Mouse (Mus musculus) midbrain, postnatal 0 days (tissue): ENCODE measurements around the gene Disp2. TPM values are rescaled to one million over a fixed set of nuclear protein-coding genes. Genes with fewer than 3 reads are reported as not detected.

Source experiments
- ATAC-seq: fragments of 200-750 bp; cut with Nextera tagmentation; 2 replicates; pipeline ENCODE4 v1.8.0; 2017; ENCODE audit warnings: moderate number of reproducible peaks, mild to moderate bottlenecking, moderate TSS enrichment, moderate library complexity; ENCODE audit not compliant: low FRiP score
- DNase-seq: peaks from one replicate; pipeline ENCODE4 v3.0.0-alpha.2; 2015; ENCODE audit warnings: low spot score
- H3K27ac ChIP-seq: fragments of 300-500 bp; sonication (generic); 2 replicates; pipeline ENCODE4 v1.5.1; 2014; ENCODE audit warnings: low read depth, mild to moderate bottlenecking, low read length, mixed read lengths
- H3K27me3 ChIP-seq: fragments of 300-500 bp; sonication (generic); 2 replicates; pipeline ENCODE4 v1.6.1; 2014; ENCODE audit warnings: low read length, control low read depth, mixed read lengths; ENCODE audit not compliant: insufficient read depth
- H3K36me3 ChIP-seq: fragments of 300-500 bp; sonication (generic); 2 replicates; pipeline ENCODE4 v1.6.1; 2014; ENCODE audit warnings: low read length, control low read depth, mixed read lengths; ENCODE audit not compliant: insufficient read depth
- H3K4me1 ChIP-seq: fragments of 300-500 bp; sonication (generic); 2 replicates; pipeline ENCODE4 v1.6.1; 2014; ENCODE audit warnings: mild to moderate bottlenecking, control low read depth, antibody characterized with exemption, low read length, mixed read lengths; ENCODE audit not compliant: insufficient read depth
- H3K4me2 ChIP-seq: fragments of 300-500 bp; sonication (generic); 2 replicates; pipeline ENCODE4 v1.6.1; 2014; ENCODE audit warnings: low read depth, mild to moderate bottlenecking, low read length, mixed read lengths; ENCODE audit not compliant: poor library complexity, severe bottlenecking
- H3K4me3 ChIP-seq: fragments of 300-500 bp; sonication (generic); 2 replicates; pipeline ENCODE4 v1.5.1; 2014; ENCODE audit warnings: low read depth, mild to moderate bottlenecking, low read length, moderate library complexity
- H3K9ac ChIP-seq: fragments of 300-500 bp; sonication (generic); replicated peaks from 2 replicates; pipeline ENCODE4 v1.6.1; 2014; ENCODE audit warnings: mild to moderate bottlenecking, low read length, moderate library complexity, mixed read lengths; ENCODE audit not compliant: poor library complexity, severe bottlenecking
- H3K9me3 ChIP-seq: fragments of 300-500 bp; sonication (generic); 2 replicates; pipeline ENCODE4 v1.6.1; 2016; ENCODE audit warnings: low read length, control low read depth
- CTCF ChIP-seq: IDR thresholded peaks from 2 replicates; pipeline ENCODE4 v1.5.1; 2016; ENCODE audit warnings: antibody characterized with exemption, mild to moderate bottlenecking
- WGBS: fragments of 180-500 bp; shearing (Covaris S2); extraction: QIAGEN DNeasy Blood & Tissue Kit; methylation state at CpG from one replicate; pipeline ENCODE4 v1.1.7; 2014; 5-methylcytosine and 5-hydroxymethylcytosine counted together
- polyA plus RNA-seq: library from polyadenylated mRNA; unstranded; fragments of >200 nt; fragmentation: Nextera tagmentation; extraction: Ambion mirVana; gene quantifications from 2 replicates; pipeline ENCODE4 v1.2.1, GENCODE M21; 2015
- total RNA-seq: library from RNA; depleted of rRNA; stranded (reverse); fragments of >200 nt; gene quantifications from 2 replicates; pipeline ENCODE4 v1.2.3, GENCODE M21; 2014

Gene Disp2
- total and polyA plus RNA-seq, 2 experiments from 2014 or later = 72.6 to 201 TPM

DNA sequence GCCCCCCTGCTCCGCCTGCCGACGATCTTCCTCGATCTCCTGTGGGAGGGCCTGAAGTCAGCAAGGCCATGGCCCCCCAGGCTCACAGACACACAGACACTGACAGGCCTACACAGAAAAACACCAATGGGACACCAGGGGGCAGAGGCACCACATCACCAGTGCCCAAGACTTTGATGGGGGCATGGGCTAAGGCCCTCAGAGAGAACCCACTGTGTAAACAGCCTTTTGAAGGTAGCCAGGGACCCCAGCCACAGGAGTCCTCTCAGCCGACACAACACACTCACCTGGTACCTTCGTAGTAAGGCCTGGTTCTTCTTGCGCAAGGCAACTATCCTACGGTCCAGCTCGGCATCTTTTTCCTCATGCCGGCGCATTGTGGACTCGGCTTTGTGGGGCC lies 18.2 kb upstream of the Disp2 start:
- Histone ChIP-seq H3K36me3 (no peaks in the 10 kb centered on the region), H3K4me1 (peaks cover 8% of the 10 kb centered on the region), H3K4me3 (no peak overlapping the region), H3K4me2 (peak overlapping the region; percentile 33; the same call in 1 of the 2 replicates), H3K27me3 (no peaks in the 10 kb centered on the region), H3K9me3 (no peaks in the 10 kb centered on the region), H3K9ac (peak overlapping the region; percentile 39; the same call in 1 of the 2 replicates), H3K27ac (no peak overlapping the region; the same call in 1 of the 2 replicates)
- TF ChIP-seq CTCF = peak; percentile 57
- ATAC-seq = no peak
- WGBS = 83% methylated on average over 12 of the region's 12 CpGs
- DNase-seq = no peak

DNA sequence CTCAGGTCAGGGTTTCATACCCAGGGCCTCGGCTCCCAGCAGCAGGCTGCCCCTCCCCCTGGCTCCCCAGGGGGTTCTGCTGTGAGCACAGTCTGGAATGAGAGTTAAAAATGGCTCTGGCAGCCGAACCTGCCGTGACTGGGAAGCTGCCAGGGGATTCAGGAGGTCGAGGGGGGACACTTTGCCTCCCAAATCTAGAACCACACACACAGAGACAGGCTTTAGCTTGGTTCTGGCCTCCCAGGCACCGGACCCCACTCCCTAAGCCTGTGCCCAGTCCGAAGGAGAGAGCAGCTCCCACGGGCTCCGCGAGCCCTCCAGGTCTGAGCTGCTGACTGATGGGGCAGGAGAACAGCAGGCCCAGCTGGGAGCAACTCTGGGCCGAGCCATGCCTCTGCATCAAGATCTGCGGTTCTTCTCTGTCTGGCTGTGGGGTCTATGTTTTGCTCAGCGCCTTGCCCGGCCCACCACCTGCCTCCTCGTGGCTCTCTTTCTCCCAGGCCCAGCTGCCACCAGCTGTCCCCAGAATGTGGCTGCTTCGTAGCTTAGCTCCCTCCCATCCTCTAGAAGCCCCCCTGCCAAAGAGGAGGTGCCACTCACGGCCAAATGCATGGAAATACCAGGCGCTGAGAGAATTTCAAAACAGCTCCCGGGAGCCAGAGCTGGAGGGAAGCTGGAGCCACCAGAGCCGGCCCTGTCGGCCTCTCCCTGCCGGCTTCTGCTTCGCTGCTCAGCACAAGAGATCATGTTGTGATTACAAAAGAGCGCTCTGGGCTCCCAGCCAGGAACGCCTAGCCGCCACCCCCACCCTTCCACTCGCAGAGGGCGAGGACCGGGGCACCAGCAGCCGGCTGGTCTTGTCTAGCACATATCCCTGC lies 17.4 kb upstream of the Disp2 start, which contains the start of gene Ccdc9b:
Gene Ccdc9b (minus strand): TSS at position 756 of the 878 bp plus-strand sequence.
- Histone ChIP-seq H3K9me3 (no peaks in the 10 kb centered on the region), H3K36me3 (no peaks in the 10 kb centered on the region), H3K9ac (peak within 1 kb of the TSS; percentile 39), H3K27me3 (no peaks in the 10 kb centered on the region), H3K27ac (peak within 1 kb of the TSS; percentile 74), H3K4me1 (peaks cover 8% of the 10 kb centered on the region), H3K4me2 (peak within 1 kb of the TSS; percentile 33), H3K4me3 (no peak within 1 kb of the TSS; the same call in 1 of the 2 replicates)
- DNase-seq (peak; percentile 89), ATAC-seq (peak; percentile 47)
- no peak for TF ChIP-seq CTCF
- 8% methylated on average over 29 of the region's 29 CpGs for WGBS

DNA sequence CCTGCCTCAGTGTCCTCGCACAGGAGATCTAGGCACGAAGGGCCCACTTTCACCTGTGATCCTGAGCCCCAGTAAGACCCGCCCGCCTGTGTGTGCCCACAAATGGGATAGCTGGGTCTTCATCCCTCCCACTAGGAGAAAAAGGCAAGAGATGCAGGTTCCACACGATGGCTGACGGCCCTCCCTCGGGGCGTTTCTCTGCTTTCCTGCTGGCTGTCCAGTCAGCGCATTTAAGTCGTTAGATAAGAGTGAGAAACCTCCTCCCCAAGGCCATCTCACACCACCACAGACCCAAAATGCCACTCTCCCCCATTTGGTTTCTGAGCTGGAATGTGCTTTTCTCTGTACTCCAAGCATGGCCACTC lies 16.8 kb upstream of the Disp2 start:
- Histone ChIP-seq H3K27ac (0 out of 2 replicates have a peak overlapping the region, but pooled peaks have one; percentile 74), H3K4me3 (no peak overlapping the region), H3K4me1 (peaks cover 8% of the 10 kb centered on the region), H3K4me2 (no peak overlapping the region), H3K9me3 (no peaks in the 10 kb centered on the region), H3K27me3 (no peaks in the 10 kb centered on the region), H3K36me3 (no peaks in the 10 kb centered on the region), H3K9ac (no peak overlapping the region)
- 15% methylated on average over 10 of the region's 10 CpGs for WGBS
- TF ChIP-seq CTCF = no peak
- no peak for ATAC-seq
- no peak for DNase-seq

DNA sequence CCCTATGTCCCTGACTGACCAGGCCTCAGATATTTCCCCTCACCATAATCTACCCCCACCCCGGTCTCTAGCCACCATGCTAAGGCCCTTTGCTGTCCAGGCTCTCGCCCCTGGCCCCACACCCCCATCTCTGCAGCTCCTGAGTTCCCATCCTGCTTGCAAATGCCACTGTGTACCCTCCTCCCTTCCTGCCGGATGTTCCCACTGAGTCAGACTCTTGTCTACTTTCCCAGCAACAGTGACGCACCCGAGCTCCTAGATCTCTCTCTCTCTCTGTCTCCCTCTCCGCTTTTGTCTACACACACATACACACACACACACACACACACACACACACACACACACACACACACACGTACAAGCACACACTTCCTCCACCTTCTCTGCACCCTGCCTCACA lies 16.1 kb upstream of the Disp2 start:
- H3K4me2 ChIP-seq = no peak overlapping the region
- H3K9me3 ChIP-seq = no peaks in the 10 kb centered on the region
- peaks cover 8% of the 10 kb centered on the region for H3K4me1 ChIP-seq
- DNase-seq (no peak), ATAC-seq (no peak)
- no peak overlapping the region for H3K4me3 ChIP-seq
- no peak overlapping the region for H3K9ac ChIP-seq
- TF ChIP-seq CTCF = no peak
- no peaks in the 10 kb centered on the region for H3K27me3 ChIP-seq
- no peak overlapping the region for H3K27ac ChIP-seq
- WGBS = 60% methylated on average over 7 of the region's 7 CpGs
- no peaks in the 10 kb centered on the region for H3K36me3 ChIP-seq

DNA sequence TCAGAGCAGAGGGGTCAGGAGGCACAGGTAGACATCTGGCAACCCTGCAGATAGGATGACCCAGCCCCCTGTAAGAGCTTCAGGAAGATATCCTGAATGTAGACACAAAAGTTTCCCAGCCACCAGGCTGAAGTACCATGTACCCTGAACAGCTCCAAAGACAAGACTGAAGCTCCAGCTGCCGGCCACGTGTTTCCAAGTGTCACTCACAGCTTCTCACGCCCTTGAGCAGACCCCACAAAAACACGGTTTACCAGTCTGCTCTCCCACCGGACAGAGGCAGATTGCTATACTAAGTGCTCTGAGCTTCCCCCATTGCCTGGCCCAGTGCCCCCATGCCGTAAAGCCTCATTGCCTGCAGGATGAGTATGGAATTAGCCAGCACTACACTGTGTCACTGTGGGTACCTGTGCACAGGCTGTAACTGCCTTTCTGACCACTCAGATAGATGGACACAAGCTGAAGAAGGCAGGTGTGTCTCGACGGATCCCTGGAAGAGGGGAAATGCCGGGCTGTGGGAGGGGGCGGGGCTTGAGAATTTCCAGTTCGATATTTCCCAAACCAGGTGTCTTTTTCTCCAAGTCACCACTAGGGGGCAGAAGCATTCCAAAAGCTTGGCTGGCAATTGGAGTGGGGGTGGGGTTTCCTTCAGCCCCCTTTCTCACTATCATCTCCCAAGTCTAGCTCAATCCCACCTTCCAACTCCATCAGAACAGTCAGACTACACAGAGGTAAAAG lies 15.3 kb upstream of the Disp2 start:
- WGBS = 17% methylated on average over 11 of the region's 11 CpGs
- ATAC-seq (no peak), DNase-seq (peak; percentile 83)
- H3K9me3 ChIP-seq = no peaks in the 10 kb centered on the region
- peaks cover 8% of the 10 kb centered on the region for H3K4me1 ChIP-seq
- H3K4me3 ChIP-seq = no peak overlapping the region
- H3K27me3 ChIP-seq = no peaks in the 10 kb centered on the region
- no peak overlapping the region for H3K27ac ChIP-seq
- peak; percentile 83 for TF ChIP-seq CTCF
- H3K9ac ChIP-seq = no peak overlapping the region; the same call in 1 of the 2 replicates
- H3K4me2 ChIP-seq = peak overlapping the region; percentile 34
- H3K36me3 ChIP-seq = no peaks in the 10 kb centered on the region
